Mouse (Mus musculus) liver, embryonic 16.5 days (tissue): ENCODE measurements at regions not wholly inside any gene's neighbourhood (a gene's known extent, or its start where the extent isn't known, plus 50 kb on each side); places are given as distances from the start of the nearest gene placed in this dataset.

Experiments
- ATAC-seq: fragments of 200-750 bp; cut with Nextera tagmentation; 2 replicates; pipeline ENCODE4 v1.8.0; 2017; ENCODE audit warnings: low read depth, mild to moderate bottlenecking, moderate number of reproducible peaks, moderate library complexity
- H3K27ac ChIP-seq: fragments of 300-500 bp; sonication (generic); 2 replicates; pipeline ENCODE4 v1.5.1; 2014; ENCODE audit warnings: mild to moderate bottlenecking, low read length
- H3K27me3 ChIP-seq: fragments of 300-500 bp; sonication (generic); 2 replicates; pipeline ENCODE4 v1.6.1; 2014; ENCODE audit warnings: low read depth, low read length, mixed read lengths; ENCODE audit not compliant: control insufficient read depth, insufficient read depth
- H3K36me3 ChIP-seq: fragments of 300-500 bp; sonication (generic); 2 replicates; pipeline ENCODE4 v1.6.1; 2014; ENCODE audit warnings: mild to moderate bottlenecking; ENCODE audit not compliant: control insufficient read depth, insufficient read depth
- H3K4me1 ChIP-seq: fragments of 300-500 bp; sonication (generic); 2 replicates; pipeline ENCODE4 v1.6.1; 2014; ENCODE audit warnings: low read depth, low read length, mixed read lengths; ENCODE audit not compliant: control insufficient read depth
- H3K4me2 ChIP-seq: fragments of 300-500 bp; sonication (generic); 2 replicates; pipeline ENCODE4 v1.6.1; 2014; ENCODE audit warnings: low read depth, low read length, mixed read lengths
- H3K4me3 ChIP-seq: fragments of 300-500 bp; sonication (generic); 2 replicates; pipeline ENCODE4 v1.5.1; 2014; ENCODE audit warnings: low read depth, mild to moderate bottlenecking, low read length
- H3K9ac ChIP-seq: fragments of 300-500 bp; sonication (generic); 2 replicates; pipeline ENCODE4 v1.6.1; 2014; ENCODE audit warnings: low read depth, low read length
- H3K9me3 ChIP-seq: fragments of 300-500 bp; sonication (generic); replicated peaks from 2 replicates; pipeline ENCODE4 v1.6.1; 2016; ENCODE audit warnings: low read length; ENCODE audit not compliant: control insufficient read depth
- WGBS: fragments of 180-500 bp; shearing (Covaris S2); extraction: QIAGEN DNeasy Blood & Tissue Kit; methylation state at CpG from one replicate; pipeline ENCODE4 v1.1.7; 2014; ENCODE audit not compliant: insufficient replicate concordance; 5-methylcytosine and 5-hydroxymethylcytosine counted together

- 48% methylated on average over 9 of the region's 9 CpGs for WGBS
- H3K9me3 ChIP-seq: no peaks in the 10 kb centered on the region
- no peak overlapping the region for H3K4me2 ChIP-seq
- no peaks in the 10 kb centered on the region for H3K27me3 ChIP-seq
- H3K9ac ChIP-seq: no peak overlapping the region
- no peaks in the 10 kb centered on the region for H3K36me3 ChIP-seq
- H3K4me1 ChIP-seq: no peaks in the 10 kb centered on the region
- no peak overlapping the region for H3K27ac ChIP-seq
- no peak overlapping the region for H3K4me3 ChIP-seq
- no peak for ATAC-seq
Observed at GRCm38 (mm10) chr13:43875895-43876294, 91.3 kb downstream of the Cd83 start.

GRCm38 (mm10) chr13:43887284-43887683 is 102.7 kb downstream of the Cd83 start:
- H3K9me3 ChIP-seq: 0 out of 2 replicates have a peak, but pooled peaks cover 2% of the 10 kb centered on the region
- H3K27ac ChIP-seq: no peak overlapping the region
- H3K4me3 ChIP-seq: no peak overlapping the region
- no peaks in the 10 kb centered on the region for H3K4me1 ChIP-seq
- 73% methylated on average over 3 of the region's 3 CpGs for WGBS
- H3K9ac ChIP-seq: no peak overlapping the region
- H3K4me2 ChIP-seq: no peak overlapping the region
- ATAC-seq: no peak
- no peaks in the 10 kb centered on the region for H3K36me3 ChIP-seq
- no peaks in the 10 kb centered on the region for H3K27me3 ChIP-seq

GRCm38 (mm10) chr13:43891928-43892327 is 107.4 kb downstream of the Cd83 start:
- no peak overlapping the region for H3K9ac ChIP-seq
- H3K9me3 ChIP-seq: 0 out of 2 replicates have a peak, but pooled peaks cover 2% of the 10 kb centered on the region
- 72% methylated on average over 3 of the region's 3 CpGs for WGBS
- no peaks in the 10 kb centered on the region for H3K4me1 ChIP-seq
- H3K36me3 ChIP-seq: no peaks in the 10 kb centered on the region
- H3K4me2 ChIP-seq: no peak overlapping the region
- no peaks in the 10 kb centered on the region for H3K27me3 ChIP-seq
- H3K4me3 ChIP-seq: no peak overlapping the region
- no peak for ATAC-seq
- H3K27ac ChIP-seq: no peak overlapping the region

- H3K9ac ChIP-seq: no peak overlapping the region
- ATAC-seq: no peak
- H3K4me3 ChIP-seq: no peak overlapping the region
- 80% methylated on average over 11 of the region's 11 CpGs for WGBS
- no peaks in the 10 kb centered on the region for H3K4me1 ChIP-seq
- no peak overlapping the region for H3K27ac ChIP-seq
- H3K36me3 ChIP-seq: no peaks in the 10 kb centered on the region
- no peaks in the 10 kb centered on the region for H3K9me3 ChIP-seq
- no peak overlapping the region for H3K4me2 ChIP-seq
- H3K27me3 ChIP-seq: no peaks in the 10 kb centered on the region
Observed at GRCm38 (mm10) chr13:43895990-43896389, 111.4 kb downstream of the Cd83 start.

GRCm38 (mm10) chr13:43897046-43897445 is 112.5 kb downstream of the Cd83 start:
- no peak overlapping the region for H3K27ac ChIP-seq
- no peak overlapping the region for H3K4me2 ChIP-seq
- H3K27me3 ChIP-seq: no peaks in the 10 kb centered on the region
- H3K4me1 ChIP-seq: no peaks in the 10 kb centered on the region
- ATAC-seq: peak; percentile 43; the same call in 1 of the 2 replicates
- no peaks in the 10 kb centered on the region for H3K36me3 ChIP-seq
- WGBS: 65% methylated on average over 8 of the region's 8 CpGs
- H3K9me3 ChIP-seq: no peaks in the 10 kb centered on the region
- no peak overlapping the region for H3K4me3 ChIP-seq
- H3K9ac ChIP-seq: no peak overlapping the region

GRCm38 (mm10) chr13:43898555-43899258 is 114.1 kb downstream of the Cd83 start:
- H3K36me3 ChIP-seq: no peaks in the 10 kb centered on the region
- no peaks in the 10 kb centered on the region for H3K4me1 ChIP-seq
- no peak overlapping the region for H3K27ac ChIP-seq
- no peak overlapping the region for H3K4me3 ChIP-seq
- no peak overlapping the region for H3K9ac ChIP-seq
- no peak overlapping the region for H3K4me2 ChIP-seq
- H3K9me3 ChIP-seq: no peaks in the 10 kb centered on the region
- H3K27me3 ChIP-seq: no peaks in the 10 kb centered on the region
- ATAC-seq: no peak
- WGBS: 45% methylated on average over 12 of the region's 12 CpGs

- WGBS: 62% methylated on average over 2 of the region's 2 CpGs
- no peaks in the 10 kb centered on the region for H3K27me3 ChIP-seq
- no peak overlapping the region for H3K4me2 ChIP-seq
- no peak overlapping the region for H3K9ac ChIP-seq
- no peaks in the 10 kb centered on the region for H3K9me3 ChIP-seq
- ATAC-seq: no peak
- no peaks in the 10 kb centered on the region for H3K36me3 ChIP-seq
- H3K4me1 ChIP-seq: no peaks in the 10 kb centered on the region
- no peak overlapping the region for H3K4me3 ChIP-seq
- no peak overlapping the region for H3K27ac ChIP-seq
Observed at GRCm38 (mm10) chr13:43900115-43900514, 115.5 kb downstream of the Cd83 start.

GRCm38 (mm10) chr13:43900758-43901157 is 116.2 kb downstream of the Cd83 start:
- no peak overlapping the region for H3K27ac ChIP-seq
- H3K27me3 ChIP-seq: no peaks in the 10 kb centered on the region
- no peak overlapping the region for H3K4me3 ChIP-seq
- no peaks in the 10 kb centered on the region for H3K4me1 ChIP-seq
- H3K36me3 ChIP-seq: no peaks in the 10 kb centered on the region
- H3K9me3 ChIP-seq: no peaks in the 10 kb centered on the region
- 45% methylated on average over 7 of the region's 7 CpGs for WGBS
- ATAC-seq: no peak
- no peak overlapping the region for H3K9ac ChIP-seq
- no peak overlapping the region for H3K4me2 ChIP-seq

GRCm38 (mm10) chr13:43903391-43903790 is 118.8 kb downstream of the Cd83 start:
- Histone ChIP-seq H3K9me3 (no peaks in the 10 kb centered on the region), H3K4me3 (no peak overlapping the region), H3K4me2 (no peak overlapping the region), H3K4me1 (no peaks in the 10 kb centered on the region), H3K27ac (no peak overlapping the region), H3K9ac (no peak overlapping the region), H3K27me3 (no peaks in the 10 kb centered on the region), H3K36me3 (no peaks in the 10 kb centered on the region)
- ATAC-seq: no peak
